Mouse (Mus musculus): ENCODE results near the gene Tlk2.

GRCm38 (mm10) chr11:105331129-105331528, 152.5 kb downstream of the Tlk2 start:
- TF ChIP-seq CTCF (IDR thresholded peaks at IDR 0.05; ENCODE audit: control insufficient read depth, insufficient read depth, insufficient read length): no peak
- TF ChIP-seq MYOD1 (IDR thresholded peaks at IDR 0.05; ENCODE audit: control insufficient read depth, insufficient read length, low read depth): no peak
- TF ChIP-seq MAX (IDR thresholded peaks at IDR 0.05): no peak
